Mouse (Mus musculus): ENCODE data around the gene Ccdc187. TPM values are rescaled to one million over a fixed set of nuclear protein-coding genes. Genes with fewer than 3 reads are reported as not detected.

Ccdc187 gene
- total RNA-seq, 4 experiments from 2014 or later: not detected

DNA sequence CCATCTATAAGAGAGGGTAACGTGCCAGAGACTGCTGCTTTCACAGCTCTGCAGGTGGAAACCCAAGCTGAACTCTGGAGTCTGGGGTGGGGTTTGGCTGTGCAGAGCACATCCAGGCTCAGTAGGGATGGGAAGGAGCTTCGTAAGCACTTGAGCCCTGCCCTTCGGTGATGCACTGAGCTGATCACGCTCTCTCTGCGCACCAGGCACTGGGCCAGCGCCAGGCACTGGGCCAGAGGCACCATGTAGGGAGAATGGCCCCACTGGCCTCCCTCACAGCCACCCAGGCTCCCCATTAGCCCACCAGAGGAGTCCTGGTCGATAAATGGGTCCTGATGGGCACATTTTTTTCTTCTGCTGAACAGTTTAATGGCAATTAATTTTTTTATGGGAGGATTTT lies 8.6 kb downstream of the Ccdc187 start:
- no peak for DNase-seq (ENCODE audit: low spot score in 2 of 2)

DNA sequence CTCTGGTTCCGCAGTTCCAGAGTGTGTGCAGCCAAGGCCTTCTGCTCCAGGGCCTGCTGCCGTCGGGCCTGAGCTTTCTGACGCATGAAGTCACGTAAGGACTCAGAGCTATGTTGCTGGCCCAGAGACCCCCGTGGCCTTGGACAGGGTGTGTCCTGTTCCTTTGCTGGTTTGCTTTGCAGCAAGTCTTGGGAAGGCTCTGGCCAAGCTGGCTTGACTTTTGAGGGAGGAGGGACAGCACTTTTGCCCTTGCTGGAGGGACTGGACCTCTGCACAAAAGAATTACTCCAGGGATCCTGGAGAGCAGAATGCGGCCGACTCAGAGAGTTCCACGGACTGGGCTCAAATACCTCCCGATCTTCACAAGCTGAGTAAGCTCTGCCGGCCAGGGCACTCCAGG lies 13.8 kb downstream of the Ccdc187 start:
- DNase-seq (ENCODE audit: low spot score in 2 of 2): no peak

DNA sequence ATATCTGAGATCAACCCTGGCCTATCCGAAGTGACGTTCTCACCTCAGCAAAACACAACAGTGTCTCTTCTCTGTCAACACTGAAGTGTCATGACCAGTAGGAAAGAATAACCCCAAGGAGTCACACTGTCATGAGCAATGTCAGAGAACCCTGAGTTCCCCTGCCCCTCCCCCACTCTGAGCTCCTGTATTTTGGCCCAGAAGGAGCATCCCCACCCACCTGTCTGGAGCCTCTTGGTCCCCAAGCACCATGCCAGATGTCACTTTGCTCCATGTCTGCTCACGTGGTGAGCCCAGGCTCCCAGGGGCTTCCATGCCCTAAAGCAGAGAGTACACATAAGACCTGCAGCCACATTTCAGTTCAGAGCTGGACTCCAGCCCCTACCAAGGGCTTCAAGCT lies 14.6 kb downstream of the Ccdc187 start:
- DNase-seq (ENCODE audit: low spot score in 2 of 2): no peak

DNA sequence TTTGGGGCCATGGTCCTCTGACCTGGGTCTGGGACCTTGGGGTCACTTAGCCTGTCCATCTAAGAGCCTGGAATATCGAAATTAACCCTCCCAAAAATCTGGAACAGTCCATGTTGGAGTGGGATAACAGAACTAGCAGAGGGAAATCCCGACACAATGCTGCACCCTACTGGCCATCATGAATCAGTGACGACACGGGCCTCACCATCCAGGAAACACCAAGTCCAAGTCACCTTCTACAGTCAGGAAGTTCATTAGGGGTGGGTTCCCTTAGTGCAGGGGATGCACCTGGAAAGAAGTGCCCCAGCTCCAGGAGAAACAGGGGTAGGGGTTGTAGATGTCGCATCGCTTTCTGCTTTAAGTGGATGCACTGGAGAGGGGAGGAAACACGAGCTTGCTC lies 20.7 kb downstream of the Ccdc187 start:
- DNase-seq (ENCODE audit: low spot score in 2 of 2): no peak

DNA sequence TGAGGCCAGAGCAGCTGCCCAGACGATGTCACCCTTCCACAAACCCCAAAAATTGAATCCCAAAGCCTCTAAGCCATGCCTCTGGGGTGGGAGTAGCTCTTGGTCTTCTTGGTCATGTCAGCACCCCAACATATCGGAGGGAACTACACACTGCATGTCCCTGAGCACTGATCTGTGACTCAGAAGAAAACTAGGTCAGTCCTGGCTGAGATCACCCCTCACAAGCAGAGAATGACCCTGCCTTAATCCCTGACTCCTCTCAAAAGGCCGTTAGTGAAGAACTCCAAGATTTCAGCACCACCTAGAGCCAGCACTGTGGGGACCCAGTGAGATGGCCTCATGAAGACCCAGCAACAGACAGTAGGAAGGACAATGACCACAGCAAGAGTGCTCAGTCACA lies 26.1 kb downstream of the Ccdc187 start:
- no peak for DNase-seq (ENCODE audit: low spot score in 2 of 2)

DNA sequence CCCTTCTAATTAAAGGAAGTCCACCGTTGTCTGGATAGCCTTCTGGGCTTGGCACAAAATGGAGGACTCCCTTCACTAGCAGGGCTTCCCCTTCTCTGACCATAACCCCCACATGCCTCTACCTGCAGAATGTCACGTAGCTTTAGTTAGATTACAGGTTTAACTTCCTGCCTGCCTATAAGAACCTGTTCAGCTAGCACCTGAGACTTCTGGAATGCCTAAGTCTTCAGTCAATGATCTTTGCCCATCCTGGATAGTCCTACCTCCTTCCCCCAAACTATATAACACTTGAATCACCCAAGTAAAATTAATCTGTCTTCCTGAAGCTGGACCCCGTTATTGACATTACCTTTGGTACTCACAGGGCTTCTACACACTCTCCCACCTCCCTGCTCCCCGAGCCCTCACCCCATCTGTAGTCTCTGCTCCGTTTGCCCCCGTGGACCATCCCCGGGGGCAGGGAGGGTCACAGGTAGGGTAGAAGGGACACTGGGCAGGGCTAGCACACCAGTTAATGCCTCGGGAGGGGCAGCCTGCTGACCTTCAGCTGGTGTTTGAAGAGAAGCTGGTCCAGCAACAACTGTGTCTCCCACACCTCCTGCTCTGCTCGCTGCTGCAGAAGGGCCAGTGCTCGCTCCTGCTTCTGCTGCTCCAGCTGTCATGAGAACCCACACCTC lies 28.2 kb downstream of the Ccdc187 start:
- DNase-seq (ENCODE audit: low spot score in 2 of 2): no peak

DNA sequence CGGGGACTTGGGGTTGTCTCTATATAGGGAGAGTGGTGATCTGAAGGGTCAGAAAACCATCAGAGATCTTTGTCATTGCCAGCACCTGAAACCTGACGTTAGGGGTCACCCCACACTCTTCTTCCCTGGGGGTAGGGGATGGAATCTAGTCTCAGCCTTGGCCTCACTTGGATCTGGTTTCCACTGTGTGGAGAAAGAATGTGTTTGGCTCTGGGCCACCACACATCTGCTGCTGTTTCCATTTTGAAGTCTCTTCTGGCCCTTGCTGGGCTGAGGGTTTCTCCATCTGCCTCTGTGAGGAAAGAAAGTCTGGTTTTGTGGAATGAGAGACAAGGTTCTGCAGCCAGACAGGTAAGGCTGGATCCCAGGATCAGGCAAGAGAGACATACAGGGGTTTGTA lies 29.3 kb downstream of the Ccdc187 start:
- no peak for DNase-seq (ENCODE audit: low spot score in 2 of 2)

DNA sequence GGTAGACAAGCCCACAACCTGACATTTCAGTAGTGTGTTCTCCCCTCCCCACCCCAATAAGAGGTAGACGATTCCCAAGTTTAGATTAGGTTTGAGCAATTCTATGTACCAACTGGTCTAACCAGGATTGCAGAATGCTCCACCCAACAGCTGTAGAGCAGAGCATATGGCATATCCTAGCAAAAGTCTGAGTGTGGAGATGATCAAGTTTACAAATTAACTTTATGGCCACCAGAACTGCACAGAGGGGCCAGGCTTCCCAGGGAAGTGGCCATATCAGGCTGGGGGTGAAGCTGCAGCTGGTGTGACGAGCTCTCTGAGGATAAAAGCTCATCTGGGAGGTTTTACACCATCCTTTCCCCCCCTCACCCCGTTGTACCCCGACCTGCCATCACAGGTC lies 29.7 kb downstream of the Ccdc187 start:
- DNase-seq (ENCODE audit: low spot score in 2 of 2): no peak

DNA sequence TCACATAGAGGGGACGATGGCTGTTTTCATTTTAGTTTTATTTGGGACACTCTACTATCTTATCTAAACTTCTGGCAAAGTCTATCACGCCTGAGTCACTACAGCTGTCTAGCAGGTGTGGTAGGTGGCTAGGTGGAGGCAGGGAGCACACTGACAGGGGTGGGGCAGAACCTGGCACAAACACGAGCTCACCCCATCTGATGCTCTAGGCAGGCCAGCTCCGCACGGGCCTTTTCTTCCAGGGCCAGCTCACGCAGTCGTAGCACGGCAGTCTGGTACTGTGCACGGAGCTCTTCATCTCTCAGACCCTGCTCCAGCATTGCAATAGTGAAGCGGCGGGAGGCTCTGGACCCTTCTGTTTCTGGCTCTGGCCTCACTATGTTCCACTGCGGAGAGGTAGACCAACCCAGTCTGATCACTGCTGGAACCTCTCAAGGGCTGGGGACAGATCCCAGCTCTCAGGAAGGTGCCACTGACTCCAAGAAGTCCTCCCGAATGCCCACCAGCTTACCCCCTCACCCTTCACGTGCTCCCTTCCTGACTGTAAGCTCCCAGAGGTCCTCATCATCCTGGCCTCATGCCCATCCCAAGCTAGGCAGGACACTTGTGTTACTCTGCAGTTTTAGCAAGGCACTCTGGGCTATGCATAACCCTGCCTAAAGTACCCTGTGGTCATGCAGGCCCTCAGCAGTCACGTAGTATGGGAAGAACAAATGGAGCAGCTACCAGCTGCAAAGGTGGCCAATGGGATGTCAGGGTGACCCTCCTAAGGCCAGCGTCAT lies 36.9 kb downstream of the Ccdc187 start:
- no peak for DNase-seq (ENCODE audit: low spot score in 2 of 2)

DNA sequence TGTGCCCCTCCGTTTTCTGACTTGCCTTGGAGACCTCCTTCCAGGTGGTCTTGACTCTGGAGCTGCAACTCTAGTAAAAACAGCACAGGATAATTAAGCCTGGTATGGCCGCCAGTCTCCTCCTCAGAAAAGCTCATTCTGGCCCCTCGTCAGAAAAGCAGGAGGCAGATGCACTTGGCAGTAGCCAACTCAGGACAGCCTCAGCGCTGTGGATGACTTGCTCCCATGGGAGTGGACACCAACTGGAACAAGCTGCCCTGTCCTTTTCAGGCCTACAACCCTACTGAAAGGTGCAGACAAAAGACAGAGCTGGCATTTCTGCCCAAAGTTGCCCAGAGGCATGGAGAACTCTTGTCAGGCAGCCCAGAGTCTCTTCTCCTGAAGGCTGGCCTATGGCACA lies 39.5 kb downstream of the Ccdc187 start:
- DNase-seq (ENCODE audit: low spot score in 2 of 2): no peak

DNA sequence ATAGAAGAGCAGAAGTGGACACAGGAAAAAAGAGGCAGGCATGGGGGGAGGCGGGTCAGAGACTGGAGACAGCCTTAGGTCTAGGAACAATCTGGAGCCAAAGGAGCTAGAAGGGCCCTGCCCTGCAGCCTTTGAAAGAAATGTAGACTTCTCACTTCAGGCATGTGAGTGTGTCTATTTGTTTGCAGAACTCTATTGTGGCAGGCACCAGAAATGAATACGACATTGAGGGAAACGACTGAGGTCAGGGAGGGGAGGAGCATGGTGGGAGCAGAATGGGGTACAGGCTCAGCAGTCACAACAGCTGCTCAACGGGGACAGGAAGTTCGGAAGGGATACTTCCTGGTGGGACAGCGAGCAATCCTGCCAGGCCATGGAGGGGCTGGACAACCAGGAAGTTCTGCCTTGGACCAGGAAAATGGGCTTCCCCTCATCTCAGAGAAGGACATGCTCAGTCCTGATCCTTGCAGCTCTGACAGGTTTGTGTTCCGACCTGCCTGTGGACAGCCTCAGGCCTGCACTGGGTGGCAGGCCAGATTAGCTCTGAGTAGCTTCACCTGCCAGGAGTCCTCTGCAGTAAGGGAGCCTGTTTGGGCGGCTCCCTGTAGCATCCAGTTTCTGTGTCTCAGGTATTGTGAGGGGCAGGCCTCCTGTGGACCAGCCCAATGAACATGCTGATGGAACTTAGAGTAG lies 41.7 kb downstream of the Ccdc187 start:
- DNase-seq (ENCODE audit: low spot score in 2 of 2): no peak

DNA sequence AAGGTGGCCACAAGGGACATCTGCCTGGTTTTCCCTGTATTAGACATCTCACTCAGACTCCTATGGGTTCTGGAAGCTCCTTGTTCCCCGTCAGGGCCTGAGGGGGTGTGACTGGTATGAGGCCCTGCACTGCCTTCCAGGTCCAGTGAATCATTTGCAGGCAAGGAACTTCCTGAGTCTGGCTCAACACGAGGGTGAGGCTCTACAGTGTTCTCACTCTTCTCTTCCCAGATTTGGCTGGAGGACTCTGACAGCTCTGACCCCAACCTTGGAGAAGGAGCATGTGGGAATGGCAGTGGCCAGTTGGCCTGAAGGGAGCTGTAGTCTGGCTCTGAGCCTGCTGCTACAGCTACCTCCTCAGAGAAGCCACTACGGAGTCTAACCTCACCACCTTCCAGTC lies 46.8 kb downstream of the Ccdc187 start:
- DNase-seq (ENCODE audit: low spot score in 2 of 2): no peak

DNA sequence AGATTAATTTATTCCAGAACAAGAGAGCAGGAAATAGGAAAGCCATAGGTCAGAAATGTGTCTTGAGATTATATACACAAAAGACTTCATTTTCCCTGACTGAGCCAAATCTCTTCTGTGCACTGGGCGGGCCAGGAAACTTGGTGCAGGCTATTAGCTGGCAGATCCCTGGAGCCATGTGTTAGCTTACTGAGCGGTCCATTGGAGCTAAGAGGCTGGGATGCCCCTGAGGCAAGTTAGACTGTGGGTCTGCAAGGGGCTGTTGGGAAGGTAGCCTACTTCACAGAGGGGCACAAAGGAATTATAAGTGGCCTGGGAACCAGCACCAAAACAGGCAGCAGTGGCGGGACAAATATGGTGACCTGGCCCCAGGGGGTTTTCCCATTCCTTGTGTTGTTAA lies 53.5 kb downstream of the Ccdc187 start:
- no peak for DNase-seq (ENCODE audit: low spot score in 2 of 2)

DNA sequence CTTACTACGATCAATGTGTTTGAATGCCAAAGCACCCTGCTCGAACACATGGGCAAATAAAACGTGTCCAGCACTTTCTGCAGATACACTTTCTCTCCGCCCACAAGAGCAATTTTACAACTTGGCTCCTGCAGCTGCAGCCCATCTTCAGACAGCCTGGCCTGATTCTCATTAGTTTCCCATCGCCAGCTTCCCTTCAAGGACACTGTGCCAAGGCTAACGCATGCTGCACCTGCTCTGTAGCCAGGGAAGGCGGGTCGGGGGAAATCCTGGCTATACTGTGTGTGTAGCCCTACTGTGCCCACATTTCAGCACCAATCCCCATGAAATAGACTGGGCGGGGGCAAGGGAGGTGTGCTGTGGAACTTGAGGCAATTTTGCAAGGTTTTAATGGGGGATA lies 54.0 kb downstream of the Ccdc187 start:
- no peak for DNase-seq (ENCODE audit: low spot score in 2 of 2)

DNA sequence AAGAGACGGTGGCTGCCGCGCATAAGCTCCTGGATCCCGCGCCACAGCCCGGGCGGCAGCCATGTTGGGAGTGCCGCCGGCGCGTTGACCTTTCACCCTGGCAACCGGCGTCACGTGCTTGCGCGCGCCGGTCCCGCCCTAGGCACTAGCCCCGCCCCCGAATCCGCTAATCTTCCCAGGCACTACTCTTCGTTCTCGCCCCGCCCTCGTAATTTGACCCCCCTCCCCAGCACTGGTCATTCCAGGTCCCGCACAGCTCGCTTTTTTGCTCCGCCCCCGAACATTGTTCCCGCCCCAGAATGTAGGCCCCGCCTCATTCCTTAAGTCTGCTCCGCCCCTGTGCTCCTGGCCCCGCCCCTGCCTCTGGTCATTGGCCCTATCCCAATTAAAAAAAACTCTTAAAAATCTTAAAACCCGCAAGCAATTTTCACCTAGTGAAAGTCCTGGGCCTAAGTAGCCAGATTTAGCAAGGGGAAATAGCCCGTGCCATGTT lies 57.0 kb downstream of the Ccdc187 start, which contains the start of gene Qsox2:
TSS of gene Qsox2 (minus strand) at position 236 of the 493 bp plus-strand sequence.
- DNase-seq (ENCODE audit: low spot score in 2 of 2): peak; percentile 93 to 94

DNA sequence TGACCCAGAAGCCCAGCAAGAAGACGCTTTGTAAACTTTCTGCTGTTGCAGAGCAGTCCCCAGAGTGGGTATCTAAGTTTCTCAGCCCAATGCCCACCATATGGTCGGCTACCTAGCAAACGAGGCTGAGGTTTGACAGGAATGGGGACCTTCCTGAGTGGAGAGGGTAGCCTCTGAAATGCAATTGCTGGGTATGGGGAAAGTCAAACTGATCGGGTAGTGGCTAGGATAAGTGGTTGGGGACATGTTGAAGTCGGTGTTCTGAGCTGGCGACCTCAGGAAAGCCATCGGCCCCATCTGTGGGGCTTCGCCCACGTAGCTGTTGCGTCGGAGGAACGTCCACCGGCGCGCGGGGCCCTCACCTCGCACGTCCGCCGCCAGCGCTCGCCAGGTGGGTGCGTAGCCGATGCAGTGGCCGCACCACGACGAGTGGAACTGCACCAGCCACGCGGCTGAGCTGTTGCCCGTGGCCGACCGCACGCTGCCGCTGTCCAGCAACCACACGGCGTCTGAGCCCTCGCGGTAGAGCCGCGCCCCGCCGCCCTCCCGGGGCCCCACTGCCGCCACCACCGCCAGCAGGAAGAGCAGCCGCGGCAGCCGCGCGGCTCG lies 57.6 kb downstream of the Ccdc187 start:
- no peak for DNase-seq (ENCODE audit: low spot score in 2 of 2)

DNA sequence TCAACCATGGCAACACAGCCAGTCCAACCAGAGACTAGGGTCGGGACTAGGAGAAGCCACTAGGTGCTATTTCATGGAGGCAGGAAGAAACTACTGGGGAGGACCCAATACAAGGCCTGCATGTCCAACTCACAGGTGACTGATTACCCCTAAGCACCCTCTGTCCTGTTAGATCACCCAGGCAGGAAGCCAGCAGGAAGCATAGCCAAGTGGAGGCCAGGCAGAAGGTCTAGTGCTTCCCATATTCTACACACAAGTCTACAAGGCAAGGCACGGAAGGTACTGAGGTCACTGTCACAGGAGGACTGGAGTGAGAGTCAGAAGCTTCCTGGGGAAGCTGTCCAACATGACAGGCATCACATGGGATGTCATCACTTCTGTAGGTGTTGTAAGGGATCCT lies 59.6 kb downstream of the Ccdc187 start:
- DNase-seq (ENCODE audit: low spot score in 2 of 2): no peak

DNA sequence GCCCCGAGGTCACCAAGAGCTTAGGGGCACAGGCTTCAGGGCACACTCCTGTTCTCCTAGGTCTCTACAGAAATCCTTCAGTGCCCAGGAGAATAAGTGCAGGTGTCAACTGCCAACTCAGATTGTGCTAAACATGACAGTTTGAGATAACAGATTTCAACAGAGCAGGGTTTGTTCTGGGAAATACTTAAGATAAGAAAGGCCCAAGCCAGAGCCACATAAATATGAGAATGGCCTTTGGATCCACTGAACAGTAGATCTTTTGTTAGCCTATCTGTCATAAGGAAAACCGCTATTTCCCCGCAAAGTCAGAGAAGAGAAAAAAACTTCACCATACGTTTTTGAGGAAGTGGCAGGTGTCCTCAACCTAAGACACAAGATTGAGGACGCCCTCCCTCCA lies 60.1 kb downstream of the Ccdc187 start:
- DNase-seq (ENCODE audit: low spot score in 2 of 2): no peak

DNA sequence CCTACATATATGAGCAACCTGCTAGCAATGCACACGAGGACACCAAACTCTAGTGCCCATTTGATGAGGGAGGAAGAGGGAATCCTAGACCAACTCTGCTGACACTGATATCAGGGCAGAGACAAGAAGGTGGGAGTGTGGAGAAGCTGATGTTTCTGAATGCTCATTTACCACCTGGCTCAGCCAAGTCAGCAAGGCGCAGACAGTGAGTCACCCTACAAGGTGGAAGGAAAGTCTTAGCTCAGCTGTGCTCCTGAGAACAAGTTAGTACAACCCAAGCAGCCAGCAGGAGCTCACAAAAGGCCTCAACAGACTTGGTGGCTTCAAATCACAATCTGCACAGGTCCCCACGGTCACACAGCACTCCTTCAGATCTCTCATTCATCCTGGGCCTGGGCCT lies 63.0 kb downstream of the Ccdc187 start:
- DNase-seq (ENCODE audit: low spot score in 2 of 2): no peak

DNA sequence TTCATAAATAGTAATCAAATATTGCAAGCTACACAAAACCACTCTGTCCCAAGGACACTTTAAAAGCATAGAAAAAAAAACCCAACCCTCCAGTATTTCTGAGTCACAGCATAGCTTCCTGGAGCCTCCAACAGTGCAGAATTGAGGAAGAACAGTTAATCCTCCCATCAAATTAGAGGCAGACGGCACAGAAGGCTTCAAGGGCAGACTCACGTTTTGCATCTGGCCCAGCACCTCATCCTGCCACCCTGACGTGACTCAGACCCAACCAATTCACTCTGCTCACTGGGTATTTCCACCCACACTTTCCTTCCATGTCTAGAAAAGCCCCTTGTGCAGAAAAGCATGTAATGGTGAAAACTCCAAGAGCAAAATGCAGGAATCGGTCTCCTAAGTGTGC lies 64.1 kb downstream of the Ccdc187 start:
- DNase-seq (ENCODE audit: low spot score in 2 of 2): no peak

DNA sequence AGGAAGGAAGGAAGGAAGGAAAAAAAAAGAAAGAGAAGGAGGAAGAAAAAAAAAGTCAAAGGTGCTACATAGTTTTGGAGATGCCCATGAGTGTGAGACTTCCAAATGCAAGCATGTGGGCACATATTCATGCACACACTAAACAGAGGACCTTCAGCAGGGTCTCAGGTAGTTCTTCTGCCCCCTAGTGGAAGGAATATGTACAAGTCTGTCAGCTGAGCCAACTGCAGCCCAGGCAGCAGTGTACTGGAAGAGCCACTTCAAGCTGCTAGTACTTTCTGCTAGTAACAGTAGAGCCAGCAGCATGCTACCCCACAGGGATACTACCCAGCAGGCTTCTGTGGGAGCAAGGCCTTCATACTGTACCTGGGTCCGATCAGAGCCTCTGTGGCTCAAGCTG lies 66.6 kb downstream of the Ccdc187 start:
- no peak for DNase-seq (ENCODE audit: low spot score in 2 of 2)

DNA sequence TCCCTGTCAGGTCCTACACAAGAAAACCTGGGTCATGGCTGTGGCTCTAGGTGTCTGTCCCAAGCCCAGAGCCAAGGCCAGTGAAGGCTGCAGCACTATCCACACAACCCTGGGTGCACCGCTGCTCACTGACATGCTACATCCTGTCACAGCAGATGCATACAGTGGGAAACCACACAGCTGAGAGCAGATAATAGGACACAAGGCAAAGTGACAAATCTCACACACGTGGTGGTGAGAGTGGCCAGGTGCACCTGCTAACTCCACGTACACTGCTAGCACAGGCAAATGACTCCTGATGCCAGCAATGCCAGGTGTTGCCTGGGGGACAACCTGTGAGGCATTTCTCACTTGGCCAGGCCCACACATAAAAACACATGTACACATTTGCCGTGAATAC lies 69.1 kb downstream of the Ccdc187 start:
- DNase-seq (ENCODE audit: low spot score in 2 of 2): no peak

All from gastrocnemius, adult 8-10 months (tissue).